Mouse (Mus musculus) 3T3-L1 (cell line): ENCODE results near the gene Rps12-ps3.

Experiments
- DNase-seq: peaks from one replicate; pipeline ENCODE4 v3.0.0-alpha.2; 2015; ENCODE audit warnings: low read depth, low spot score

The Rps12-ps3 gene

DNA sequence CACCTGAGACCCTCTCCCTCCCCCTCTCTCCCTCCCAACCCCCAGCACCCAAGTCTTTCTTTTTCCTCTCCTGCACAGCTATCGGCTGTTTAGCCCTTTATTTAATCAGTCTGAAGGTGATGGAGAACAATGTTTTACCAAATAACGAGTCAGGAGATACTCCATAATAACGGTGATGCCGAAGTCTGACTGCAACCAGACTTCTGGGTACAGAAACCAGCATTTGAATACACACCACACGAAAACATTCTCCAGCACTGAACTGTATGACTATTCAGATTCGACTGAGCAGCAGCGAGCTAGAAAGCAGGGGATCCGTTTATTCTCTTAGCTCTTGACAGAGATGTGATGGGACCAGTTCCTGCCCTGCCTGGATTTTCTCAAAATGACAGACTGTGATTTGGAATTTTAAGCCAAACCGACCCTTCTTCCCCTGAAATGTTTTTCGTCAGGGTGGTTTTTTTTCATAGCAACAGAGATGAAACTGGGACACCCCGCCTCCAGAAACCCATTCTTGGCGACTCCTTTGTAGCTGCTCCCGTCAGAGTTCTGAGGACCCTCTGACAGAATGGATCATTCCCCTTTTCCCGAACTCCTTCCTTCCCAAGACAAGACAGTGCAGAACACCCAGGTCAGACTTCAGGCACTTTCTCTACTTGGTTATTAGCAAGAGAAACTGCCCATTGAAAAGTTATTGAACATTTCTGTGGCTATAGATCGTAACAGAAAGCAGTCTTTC, 29.2 kb downstream of the Rps12-ps3 start:
- no peak for DNase-seq

GRCm38 (mm10) chr19:59352760-59353159, 30.7 kb downstream of the Rps12-ps3 start:
- DNase-seq, result no peak

GRCm38 (mm10) chr19:59354906-59355305, 32.8 kb downstream of the Rps12-ps3 start:
- DNase-seq, result no peak

DNA sequence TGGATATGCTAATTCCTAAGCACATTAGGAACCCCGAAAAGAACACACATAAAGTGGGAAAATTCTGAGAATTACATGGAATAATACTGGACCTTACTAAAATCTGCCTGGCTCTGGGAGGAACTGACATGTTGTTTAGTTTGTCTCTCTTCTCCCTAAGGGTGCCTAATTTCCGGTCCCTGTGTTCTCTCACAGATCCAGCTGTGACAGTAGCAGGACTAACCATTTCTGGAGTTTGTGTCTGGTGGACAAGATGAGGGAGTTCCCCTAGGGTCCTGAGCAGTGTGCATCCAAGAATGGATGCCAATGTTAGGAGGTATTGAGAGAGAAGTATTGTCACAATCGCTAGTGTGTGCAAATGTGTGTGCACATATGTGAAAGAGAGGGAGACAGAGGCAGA, 34.3 kb downstream of the Rps12-ps3 start:
- DNase-seq, result no peak

- DNase-seq, result no peak
These were observed 34.9 kb downstream of the Rps12-ps3 start for GRCm38 (mm10) chr19:59356843-59357595.

GRCm38 (mm10) chr19:59357878-59358277, 35.8 kb downstream of the Rps12-ps3 start:
- no peak for DNase-seq

GRCm38 (mm10) chr19:59359202-59359601, 37.1 kb downstream of the Rps12-ps3 start:
- no peak for DNase-seq

DNA sequence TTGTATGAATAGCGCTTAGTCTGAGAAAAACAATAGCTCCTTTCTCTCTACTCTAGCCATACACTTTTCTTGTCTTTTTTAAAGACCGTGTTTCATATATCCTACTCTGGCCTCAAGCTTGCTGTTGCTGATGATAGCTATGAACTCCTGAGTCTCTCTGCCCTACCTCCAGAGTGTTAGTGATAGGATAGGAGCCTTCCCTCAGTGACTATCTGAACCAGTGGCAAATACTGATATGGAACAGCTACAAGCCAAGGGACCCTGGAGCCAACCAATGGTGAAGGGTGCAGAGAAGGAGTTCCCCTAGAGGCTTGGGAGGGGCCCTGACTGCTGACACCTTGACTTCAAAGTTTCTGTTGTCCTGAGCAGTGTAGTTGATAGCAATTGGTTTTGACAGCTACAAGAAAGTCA, 38.4 kb downstream of the Rps12-ps3 start:
- DNase-seq, result no peak

- no peak for DNase-seq
These were observed 40.6 kb downstream of the Rps12-ps3 start for GRCm38 (mm10) chr19:59362646-59363045.

DNA sequence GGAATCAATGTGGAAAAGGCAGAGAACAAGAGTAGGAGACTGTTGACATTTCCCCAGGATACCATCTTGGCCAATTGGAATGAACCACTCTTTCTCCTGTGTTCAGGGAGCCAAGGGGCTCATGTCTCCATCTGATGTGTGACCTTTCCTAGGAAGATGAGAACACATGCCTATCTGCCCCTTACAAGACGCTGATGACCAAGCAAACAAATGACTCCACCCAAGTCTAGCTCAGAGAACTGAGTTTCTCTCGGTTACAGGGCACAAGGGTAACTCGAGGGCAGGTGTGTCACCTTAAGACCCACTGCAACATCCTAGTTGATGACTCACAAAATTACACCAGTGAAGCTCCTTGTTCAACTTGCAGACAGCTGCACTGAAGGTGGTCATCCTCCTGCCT, 41.6 kb downstream of the Rps12-ps3 start:
- DNase-seq, result no peak

DNA sequence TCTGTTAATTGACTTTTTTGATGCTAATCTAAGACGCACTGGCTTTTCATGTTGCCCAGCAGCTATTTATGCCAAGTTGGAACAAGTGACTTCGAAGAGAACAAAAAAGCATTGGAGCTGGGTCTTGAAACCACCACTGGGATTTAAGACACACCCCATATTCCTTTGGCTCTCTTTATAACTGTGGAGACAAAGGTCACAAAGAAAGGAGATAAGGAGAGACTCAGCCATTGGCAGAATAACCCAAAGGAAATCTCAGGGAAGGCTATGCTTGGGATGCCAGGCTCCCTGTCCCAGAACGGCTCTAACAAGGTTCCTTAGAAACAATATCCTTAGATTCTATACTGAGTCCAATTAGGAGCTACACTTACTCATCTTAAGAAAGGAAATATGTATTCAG, 44.6 kb downstream of the Rps12-ps3 start:
- no peak for DNase-seq

DNA sequence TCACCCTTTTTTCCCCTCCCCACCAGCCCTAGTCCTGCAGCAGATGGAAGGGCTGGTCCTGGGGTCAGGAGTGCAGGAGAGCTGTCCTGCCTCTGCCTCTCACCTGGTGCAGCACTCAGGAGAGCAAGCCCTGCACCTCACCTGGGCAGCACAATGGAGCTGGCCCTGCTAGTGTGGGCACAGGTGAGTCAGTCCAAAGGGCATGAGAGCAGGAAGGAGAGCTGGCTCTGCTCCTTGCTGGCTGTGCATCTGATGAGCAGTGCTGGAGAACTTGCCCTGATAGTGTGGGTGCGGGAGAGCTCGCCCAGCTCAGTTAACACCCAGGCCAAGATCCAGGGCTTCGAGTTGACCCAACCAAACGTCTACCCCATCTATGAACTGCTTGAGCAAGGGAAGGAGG, 45.8 kb downstream of the Rps12-ps3 start:
- DNase-seq, result no peak

- DNase-seq, result no peak
These were observed 48.9 kb downstream of the Rps12-ps3 start for GRCm38 (mm10) chr19:59371016-59371415.
